Mouse (Mus musculus): ENCODE results near the gene Ugt1a10. TPM values are rescaled to one million over a fixed set of nuclear protein-coding genes. Genes with fewer than 3 reads are reported as not detected.

The Ugt1a10 gene
- polyA plus RNA-seq, 1 experiment from 2014 or later = not detected

GRCm38 (mm10) chr1:88250023-88250422 is 194.8 kb downstream of the Ugt1a10 start:
- H3K4me3 ChIP-seq (replicated peaks; ENCODE audit: low read depth, low read length) = no peak overlapping the region
- no peak for DNase-seq
- H3K4me2 ChIP-seq (ENCODE audit: low read length) = no peak overlapping the region
- 83% methylated on average over 5 of the region's 5 CpGs for WGBS
- no peaks in the 10 kb centered on the region for H3K27me3 ChIP-seq (ENCODE audit: control insufficient read depth, insufficient read depth, low read length)
- H3K9me3 ChIP-seq (ENCODE audit: control insufficient read depth, low read length) = peaks cover 95% of the 10 kb centered on the region
- H3K27ac ChIP-seq (replicated peaks; ENCODE audit: low read depth, low read length) = no peak overlapping the region
- no peaks in the 10 kb centered on the region for H3K36me3 ChIP-seq (ENCODE audit: control insufficient read depth, insufficient read depth, low read length)
- no peak overlapping the region for H3K9ac ChIP-seq (replicated peaks; ENCODE audit: low read length)
- no peaks in the 10 kb centered on the region for H3K4me1 ChIP-seq (ENCODE audit: control insufficient read depth, insufficient read depth, low read length)
- ATAC-seq (ENCODE audit: low FRiP score, low TSS enrichment) = no peak

DNA sequence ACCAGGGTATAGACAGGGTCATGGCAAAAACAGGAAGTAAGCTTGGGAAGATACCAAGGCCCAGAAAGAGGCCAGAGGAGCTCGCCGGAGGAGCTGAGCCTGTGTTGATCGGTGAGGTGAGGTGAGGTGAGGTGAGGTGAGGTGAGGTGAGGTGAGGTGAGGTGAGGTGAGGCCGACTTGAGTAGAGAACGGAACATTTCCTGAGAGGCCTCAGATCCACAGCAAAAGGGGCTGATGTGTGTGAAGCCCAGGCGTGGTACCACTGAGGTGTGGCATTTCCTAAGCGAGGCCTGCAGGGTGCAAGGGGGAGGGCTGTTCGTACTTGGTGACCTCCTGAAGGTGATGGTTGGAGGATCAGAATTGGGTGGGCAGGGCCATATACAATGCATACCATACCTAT is 197.9 kb downstream of the Ugt1a10 start:
- no peak for ATAC-seq (ENCODE audit: low FRiP score, low TSS enrichment)
- H3K4me2 ChIP-seq (ENCODE audit: low read length) = no peak overlapping the region
- WGBS = 74% methylated on average over 8 of the region's 8 CpGs
- H3K4me1 ChIP-seq (ENCODE audit: control insufficient read depth, insufficient read depth, low read length) = no peaks in the 10 kb centered on the region
- peaks cover 92% of the 10 kb centered on the region for H3K9me3 ChIP-seq (ENCODE audit: control insufficient read depth, low read length)
- H3K27ac ChIP-seq (replicated peaks; ENCODE audit: low read depth, low read length) = no peak overlapping the region
- no peak overlapping the region for H3K9ac ChIP-seq (replicated peaks; ENCODE audit: low read length)
- no peak for DNase-seq
- H3K36me3 ChIP-seq (ENCODE audit: control insufficient read depth, insufficient read depth, low read length) = no peaks in the 10 kb centered on the region
- H3K27me3 ChIP-seq (ENCODE audit: control insufficient read depth, insufficient read depth, low read length) = no peaks in the 10 kb centered on the region
- H3K4me3 ChIP-seq (replicated peaks; ENCODE audit: low read depth, low read length) = no peak overlapping the region

- H3K4me2 ChIP-seq (ENCODE audit: low read length) = no peak overlapping the region
- no peak overlapping the region for H3K4me3 ChIP-seq (replicated peaks; ENCODE audit: low read depth, low read length)
- peaks cover 88% of the 10 kb centered on the region for H3K9me3 ChIP-seq (ENCODE audit: control insufficient read depth, low read length)
- H3K27me3 ChIP-seq (ENCODE audit: control insufficient read depth, insufficient read depth, low read length) = no peaks in the 10 kb centered on the region
- no peak overlapping the region for H3K9ac ChIP-seq (replicated peaks; ENCODE audit: low read length)
- no peaks in the 10 kb centered on the region for H3K36me3 ChIP-seq (ENCODE audit: control insufficient read depth, insufficient read depth, low read length)
- no peak overlapping the region for H3K27ac ChIP-seq (replicated peaks; ENCODE audit: low read depth, low read length)
- H3K4me1 ChIP-seq (ENCODE audit: control insufficient read depth, insufficient read depth, low read length) = no peaks in the 10 kb centered on the region
- ATAC-seq (ENCODE audit: low FRiP score, low TSS enrichment) = no peak
- 76% methylated on average over 6 of the region's 6 CpGs for WGBS
- DNase-seq = no peak
These were observed 198.4 kb downstream of the Ugt1a10 start for GRCm38 (mm10) chr1:88253540-88253939.

DNA sequence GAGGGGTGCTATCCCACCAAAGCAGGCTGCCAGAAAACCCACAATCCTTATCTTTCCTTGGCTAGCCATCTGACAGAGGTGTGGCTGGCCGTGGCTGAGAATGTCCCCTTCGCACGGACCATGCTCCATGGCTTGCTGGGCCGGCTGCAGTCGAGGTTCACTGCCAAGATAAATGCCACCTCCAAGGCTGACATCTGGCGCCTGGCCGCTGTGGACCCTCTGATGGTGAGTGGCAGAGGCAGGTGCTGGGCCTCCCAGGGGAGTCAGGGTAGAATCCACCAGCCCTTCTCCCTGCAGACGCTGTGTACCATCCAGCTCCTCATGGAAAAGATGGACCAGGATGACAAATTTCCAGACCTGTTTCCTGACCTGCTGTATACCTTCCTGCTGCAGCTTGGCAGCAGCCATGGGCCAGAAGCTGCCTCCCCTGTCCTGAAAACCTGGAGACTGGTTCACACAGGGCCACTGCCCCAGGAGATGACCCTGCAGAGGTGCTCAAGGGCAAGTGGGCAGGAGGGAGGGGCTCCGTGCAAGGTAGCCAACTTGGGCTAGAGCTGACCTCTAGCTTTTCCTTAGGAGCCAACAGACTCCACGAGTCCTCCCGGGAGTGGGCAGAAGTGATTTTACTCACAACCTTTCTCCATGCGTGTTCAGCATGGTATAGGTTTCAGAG is 199.7 kb downstream of the Ugt1a10 start:
- peak; percentile 7; the same call in 1 of the 2 replicates for ATAC-seq (ENCODE audit: low FRiP score, low TSS enrichment)

DNA sequence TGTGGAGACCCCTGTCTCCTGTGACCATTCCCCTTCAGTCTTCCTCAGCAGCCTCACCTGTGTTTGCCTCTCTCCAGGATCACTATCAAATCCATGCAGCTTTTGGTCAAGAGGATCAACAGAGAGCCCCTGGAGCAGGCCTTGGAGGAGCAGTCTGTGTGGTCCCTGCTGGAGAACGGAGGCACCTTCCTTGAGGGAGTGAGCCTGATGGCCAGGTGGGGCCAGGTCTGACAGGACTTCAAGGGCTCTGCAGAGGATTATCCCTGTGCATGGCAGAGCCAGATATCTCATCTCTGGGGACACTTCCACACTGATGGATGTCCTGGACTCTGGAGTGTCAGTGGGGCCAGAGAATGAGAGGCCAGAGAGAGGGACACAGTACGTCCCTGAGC is 200.3 kb downstream of the Ugt1a10 start:
- ATAC-seq (ENCODE audit: low FRiP score, low TSS enrichment) (peak; percentile 2; the same call in 1 of the 2 replicates), DNase-seq (no peak)
- H3K4me1 ChIP-seq (ENCODE audit: control insufficient read depth, insufficient read depth, low read length) = no peaks in the 10 kb centered on the region
- peaks cover 11% of the 10 kb centered on the region for H3K36me3 ChIP-seq (ENCODE audit: control insufficient read depth, insufficient read depth, low read length)
- H3K9me3 ChIP-seq (ENCODE audit: control insufficient read depth, low read length) = peaks cover 69% of the 10 kb centered on the region
- H3K27me3 ChIP-seq (ENCODE audit: control insufficient read depth, insufficient read depth, low read length) = no peaks in the 10 kb centered on the region
- no peak overlapping the region for H3K9ac ChIP-seq (replicated peaks; ENCODE audit: low read length)
- H3K4me2 ChIP-seq (ENCODE audit: low read length) = no peak overlapping the region
- 56% methylated on average over 2 of the region's 2 CpGs for WGBS
- no peak overlapping the region for H3K4me3 ChIP-seq (replicated peaks; ENCODE audit: low read depth, low read length)
- no peak overlapping the region for H3K27ac ChIP-seq (replicated peaks; ENCODE audit: low read depth, low read length)

More for the DNA sequence above, 199.7 kb downstream of the Ugt1a10 start:
- Histone ChIP-seq H3K9me3 (ENCODE audit: control insufficient read depth, low read length) (peaks cover 74% of the 10 kb centered on the region), H3K4me1 (ENCODE audit: control insufficient read depth, insufficient read depth, low read length) (no peaks in the 10 kb centered on the region), H3K4me3 (replicated peaks; ENCODE audit: low read depth, low read length) (no peak overlapping the region), H3K27me3 (ENCODE audit: control insufficient read depth, insufficient read depth, low read length) (no peaks in the 10 kb centered on the region), H3K4me2 (ENCODE audit: low read length) (no peak overlapping the region), H3K36me3 (ENCODE audit: control insufficient read depth, insufficient read depth, low read length) (peaks cover 6% of the 10 kb centered on the region), H3K27ac (replicated peaks; ENCODE audit: low read depth, low read length) (no peak overlapping the region), H3K9ac (replicated peaks; ENCODE audit: low read length) (no peak overlapping the region)
- WGBS = 88% methylated on average over 12 of the region's 12 CpGs
- no peak for DNase-seq

GRCm38 (mm10) chr1:88255989-88256754 is 201.0 kb downstream of the Ugt1a10 start:
- peaks cover 62% of the 10 kb centered on the region for H3K9me3 ChIP-seq (ENCODE audit: control insufficient read depth, low read length)
- H3K9ac ChIP-seq (replicated peaks; ENCODE audit: low read length) = no peak overlapping the region
- no peak; the same call in 1 of the 2 replicates for ATAC-seq (ENCODE audit: low FRiP score, low TSS enrichment)
- 79% methylated on average over 13 of the region's 13 CpGs for WGBS
- no peak overlapping the region for H3K4me2 ChIP-seq (ENCODE audit: low read length)
- H3K36me3 ChIP-seq (ENCODE audit: control insufficient read depth, insufficient read depth, low read length) = peaks cover 18% of the 10 kb centered on the region
- no peak for DNase-seq
- H3K27ac ChIP-seq (replicated peaks; ENCODE audit: low read depth, low read length) = no peak overlapping the region
- H3K4me1 ChIP-seq (ENCODE audit: control insufficient read depth, insufficient read depth, low read length) = no peaks in the 10 kb centered on the region
- H3K27me3 ChIP-seq (ENCODE audit: control insufficient read depth, insufficient read depth, low read length) = no peaks in the 10 kb centered on the region
- H3K4me3 ChIP-seq (replicated peaks; ENCODE audit: low read depth, low read length) = no peak overlapping the region

DNA sequence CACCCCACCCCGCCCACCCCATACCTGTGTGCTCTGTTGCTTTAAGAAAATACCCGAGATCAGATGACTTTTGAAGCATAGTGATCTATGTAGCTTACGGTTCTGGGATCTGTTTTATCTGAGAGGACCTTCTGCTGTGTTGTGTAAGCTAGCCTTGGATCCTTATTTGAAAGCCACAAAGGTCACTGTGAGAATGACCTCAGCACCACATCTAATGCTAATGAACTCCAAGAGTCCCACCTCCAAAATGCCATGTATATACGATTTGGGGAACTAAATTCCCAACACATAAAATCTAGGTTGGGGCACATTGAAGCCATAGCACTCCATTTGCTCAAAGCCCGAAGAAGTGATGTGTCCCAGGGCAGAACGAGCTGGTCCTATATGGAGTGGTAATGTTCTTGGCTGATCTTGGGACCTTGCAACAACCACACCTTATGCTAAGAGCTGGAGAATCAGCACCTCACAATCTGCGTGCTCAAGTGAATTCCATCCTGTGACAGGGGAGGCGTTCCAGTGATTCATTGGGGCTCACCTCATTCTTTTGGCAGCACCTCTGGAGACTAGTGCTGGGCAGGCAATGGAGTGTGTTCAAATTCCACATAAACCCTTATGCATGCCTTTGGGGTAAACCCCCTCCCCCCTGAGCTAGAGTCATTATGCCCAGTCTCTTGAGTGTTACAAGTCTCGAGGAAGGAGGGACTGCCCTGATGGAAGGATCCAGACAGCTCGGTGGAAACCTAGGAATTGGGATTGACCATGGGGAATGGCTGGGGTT is 201.9 kb downstream of the Ugt1a10 start:
- Histone ChIP-seq H3K27me3 (ENCODE audit: control insufficient read depth, insufficient read depth, low read length) (no peaks in the 10 kb centered on the region), H3K9ac (replicated peaks; ENCODE audit: low read length) (no peak overlapping the region), H3K27ac (replicated peaks; ENCODE audit: low read depth, low read length) (no peak overlapping the region), H3K9me3 (ENCODE audit: control insufficient read depth, low read length) (peaks cover 56% of the 10 kb centered on the region), H3K4me2 (ENCODE audit: low read length) (no peak overlapping the region), H3K36me3 (ENCODE audit: control insufficient read depth, insufficient read depth, low read length) (peaks cover 27% of the 10 kb centered on the region), H3K4me3 (replicated peaks; ENCODE audit: low read depth, low read length) (no peak overlapping the region), H3K4me1 (ENCODE audit: control insufficient read depth, insufficient read depth, low read length) (no peaks in the 10 kb centered on the region)
- 81% methylated on average over 10 of the region's 10 CpGs for WGBS
- ATAC-seq (ENCODE audit: low FRiP score, low TSS enrichment) = no peak
- no peak for DNase-seq

DNA sequence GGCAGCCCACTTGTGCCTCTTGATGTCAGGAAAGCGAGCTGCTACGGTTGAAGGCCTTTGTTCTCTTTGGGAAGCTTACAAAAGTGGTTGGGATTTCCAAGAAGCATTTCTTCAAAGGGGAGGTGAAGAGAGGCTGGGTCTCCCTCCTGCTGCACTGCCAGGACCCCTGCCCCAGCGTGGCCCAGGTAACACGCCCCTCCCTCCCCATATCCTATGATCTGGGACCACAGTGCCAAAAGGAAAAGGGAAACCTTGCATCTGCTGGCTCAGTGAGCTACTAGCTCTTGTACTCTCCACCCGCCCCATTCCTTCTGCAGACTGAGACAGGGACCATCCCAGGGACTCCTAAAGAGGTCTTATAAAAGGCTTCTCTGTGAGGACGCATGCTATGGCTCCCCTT is 202.5 kb downstream of the Ugt1a10 start:
- H3K4me3 ChIP-seq (replicated peaks; ENCODE audit: low read depth, low read length) = no peak overlapping the region
- ATAC-seq (ENCODE audit: low FRiP score, low TSS enrichment) (no peak), DNase-seq (no peak)
- H3K27ac ChIP-seq (replicated peaks; ENCODE audit: low read depth, low read length) = no peak overlapping the region
- H3K4me2 ChIP-seq (ENCODE audit: low read length) = no peak overlapping the region
- H3K27me3 ChIP-seq (ENCODE audit: control insufficient read depth, insufficient read depth, low read length) = no peaks in the 10 kb centered on the region
- H3K36me3 ChIP-seq (ENCODE audit: control insufficient read depth, insufficient read depth, low read length) = peaks cover 33% of the 10 kb centered on the region
- WGBS = 79% methylated on average over 6 of the region's 6 CpGs
- no peak overlapping the region for H3K9ac ChIP-seq (replicated peaks; ENCODE audit: low read length)
- no peaks in the 10 kb centered on the region for H3K4me1 ChIP-seq (ENCODE audit: control insufficient read depth, insufficient read depth, low read length)
- peaks cover 50% of the 10 kb centered on the region for H3K9me3 ChIP-seq (ENCODE audit: control insufficient read depth, low read length)

Measured in midbrain, embryonic 14.5 days (tissue).